Mouse (Mus musculus) brain, embryonic 14.5 days (tissue): ENCODE measurements at regions not wholly inside any gene's neighbourhood (a gene's known extent, or its start where the extent isn't known, plus 50 kb on each side); places are given as distances from the start of the nearest gene placed in this dataset.

Experiments
- CTCF ChIP-seq: fragments of 200-500 bp; IDR thresholded peaks from 2 replicates; pipeline ENCODE4 v1.5.1; 2012; ENCODE audit warnings: inconsistent platforms, mild to moderate bottlenecking, moderate library complexity, borderline replicate concordance; ENCODE audit not compliant: insufficient read depth, insufficient read length; ENCODE audit errors: extremely low read depth
- POLR2A ChIP-seq: fragments of 200-500 bp; IDR thresholded peaks from 2 replicates; pipeline ENCODE4 v1.6.1; 2012; ENCODE audit warnings: mild to moderate bottlenecking, inconsistent platforms, borderline replicate concordance; ENCODE audit not compliant: poor library complexity, insufficient read depth, insufficient read length, severe bottlenecking; ENCODE audit errors: extremely low read depth

DNA sequence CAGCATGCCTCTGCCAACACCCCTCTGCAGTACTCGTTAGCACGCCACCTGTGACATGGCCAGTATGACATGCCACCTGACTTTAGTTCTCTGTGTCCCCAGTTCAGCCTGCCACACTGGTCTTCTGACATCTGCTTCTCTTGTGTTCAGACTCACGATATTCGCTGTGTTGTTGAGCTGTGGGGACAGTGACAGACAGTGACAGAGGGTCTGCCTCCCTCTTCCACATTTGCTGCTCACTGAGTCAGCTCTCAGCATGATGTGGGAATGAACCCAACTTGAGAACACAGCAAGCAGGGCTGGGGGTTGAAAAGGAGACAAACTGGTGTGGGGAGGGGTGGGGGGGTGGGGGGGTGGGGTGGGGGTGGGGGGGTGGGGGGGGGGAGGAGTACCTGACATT, 91.0 kb downstream of the Fam43a start:
- no peak for TF ChIP-seq CTCF
- TF ChIP-seq POLR2A: no peak
